Mouse (Mus musculus): Measurements from ENCODE around the gene Nsl1. TPM values are rescaled to one million over a fixed set of nuclear protein-coding genes. Genes with fewer than 3 reads are reported as not detected.

The Nsl1 gene
- total RNA-seq, 4 experiments from 2014 or later: 0.35 to 1.1 (median 0.72) TPM

Other genes with a start within 250 kb of the Nsl1 start
- 10 to 100 TPM; 17.6 to 30.7 (median 23.1) TPM for gene Rps6kc1, start 151.2 kb upstream of the Nsl1 start, total RNA-seq (2022)
- gene Angel2, start 137.9 kb upstream of the Nsl1 start, total RNA-seq (2022): 10 to 100 TPM; 50.5 to 75.4 (median 65.5) TPM
- gene Vash2, start 83.7 kb upstream of the Nsl1 start, total RNA-seq (2022): under 1 TPM in 3 of 4 experiments, not detected in 1; 0.10 to 0.27 (median 0.25) TPM
- 10 to 100 TPM; 12.4 to 20.8 (median 16.6) TPM for gene Flvcr1, start 36.9 kb upstream of the Nsl1 start, total RNA-seq (2022)
- gene Spata45, start 26.4 kb upstream of the Nsl1 start, total RNA-seq (2022): not detected
- gene Tatdn3, start 80 bp upstream of the Nsl1 start, total RNA-seq (2022): 10 to 100 TPM; 11.4 to 38.0 (median 23.8) TPM
- 1 to 10 TPM in 3 of 4 experiments, under 1 TPM in 1; 0.64 to 5.4 (median 2.5) TPM for gene Batf3, start 34.8 kb downstream of the Nsl1 start, total RNA-seq (2022)
- not detected for gene Fam71a, start 101.8 kb downstream of the Nsl1 start, total RNA-seq (2022)
- 1 to 10 TPM; 2.1 to 8.6 (median 3.2) TPM for gene Atf3, start 155.0 kb downstream of the Nsl1 start, total RNA-seq (2022)

Measured in adrenal gland, adult 8-10 months (tissue).